Mouse (Mus musculus) kidney, postnatal 36 days (tissue): ENCODE measurements around the gene Fbxw8.

Experiments used
- DNase-seq, 2 experiments: peaks; one replicate each; pipeline ENCODE4 v3.0.0; 2021 to 2022; ENCODE audit warnings: mixed read lengths in 2 of 2

Gene Fbxw8

GRCm38 (mm10) chr5:118154839-118155564, at the start of gene Fbxw8:
Fbxw8 (minus strand) TSS chr5:118155464.
- DNase-seq = peak; percentile 89 to 92

GRCm38 (mm10) chr5:118204675-118205440, 49.6 kb upstream of the Fbxw8 start:
- peak; percentile 6 for DNase-seq

GRCm38 (mm10) chr5:118199670-118200069, 44.4 kb upstream of the Fbxw8 start:
- DNase-seq = no peak

GRCm38 (mm10) chr5:118197421-118197820, 42.2 kb upstream of the Fbxw8 start:
- no peak for DNase-seq

GRCm38 (mm10) chr5:118192221-118192620, 37.0 kb upstream of the Fbxw8 start:
- no peak for DNase-seq

- no peak for DNase-seq
These were observed 35.2 kb upstream of the Fbxw8 start for GRCm38 (mm10) chr5:118190491-118190890.

- no peak for DNase-seq
These were observed 33.1 kb upstream of the Fbxw8 start for GRCm38 (mm10) chr5:118188356-118188755.

- DNase-seq = no peak
These were observed 31.8 kb upstream of the Fbxw8 start for GRCm38 (mm10) chr5:118186903-118187633.

- no peak for DNase-seq
These were observed 22.4 kb upstream of the Fbxw8 start for GRCm38 (mm10) chr5:118177640-118178039.

GRCm38 (mm10) chr5:118175137-118175536, 19.9 kb upstream of the Fbxw8 start:
- DNase-seq = no peak

GRCm38 (mm10) chr5:118174310-118175009, 19.2 kb upstream of the Fbxw8 start:
- DNase-seq = no peak

- DNase-seq = no peak
These were observed 16.9 kb upstream of the Fbxw8 start for GRCm38 (mm10) chr5:118172078-118172723.

- DNase-seq = peak in 1 of 2 experiments; percentile 35
These were observed 16.4 kb upstream of the Fbxw8 start for GRCm38 (mm10) chr5:118171665-118172064.

GRCm38 (mm10) chr5:118170888-118171529, 15.7 kb upstream of the Fbxw8 start:
- peak; percentile 35 to 66 for DNase-seq

- DNase-seq = peak; percentile 31 to 59
These were observed 14.3 kb upstream of the Fbxw8 start for GRCm38 (mm10) chr5:118169222-118170221.

GRCm38 (mm10) chr5:118167561-118167995, 12.3 kb upstream of the Fbxw8 start:
- peak in 1 of 2 experiments; percentile 71 for DNase-seq

GRCm38 (mm10) chr5:118165462-118165861, 10.2 kb upstream of the Fbxw8 start:
- DNase-seq = no peak

- DNase-seq = no peak
These were observed 9.3 kb upstream of the Fbxw8 start, which contains the start of gene Hrk for GRCm38 (mm10) chr5:118164581-118164980. Hrk (plus strand) TSS chr5:118164648.

- no peak for DNase-seq
These were observed 5.4 kb upstream of the Fbxw8 start for GRCm38 (mm10) chr5:118160691-118161090.

- DNase-seq = no peak
These were observed 1.7 kb upstream of the Fbxw8 start for GRCm38 (mm10) chr5:118156976-118157375.
